Mouse (Mus musculus) liver, adult 2 months (tissue): ENCODE measurements around the gene Cdh23. TPM values are rescaled to one million over a fixed set of nuclear protein-coding genes. Genes with fewer than 3 reads are reported as not detected.
A peak's percentile ranks its signal among the peaks of the same experiment; 100 is the strongest.

Source experiments
- DNase-seq: peaks from one replicate; pipeline ENCODE4 v3.0.0-alpha.2; 2011; ENCODE audit warnings: low read depth, low spot score; ENCODE audit errors: extremely low read depth
- H3K27ac ChIP-seq: fragments of 200-500 bp; replicated peaks from 2 replicates; pipeline ENCODE4 v1.5.1; 2012; ENCODE audit warnings: low read depth, mild to moderate bottlenecking, control low read depth, inconsistent platforms, low read length; ENCODE audit not compliant: insufficient read depth
- H3K27me3 ChIP-seq: fragments of 200-500 bp; 2 replicates; pipeline ENCODE4 v1.6.1; 2012; ENCODE audit warnings: mild to moderate bottlenecking, moderate library complexity, low read length, inconsistent platforms; ENCODE audit not compliant: control insufficient read depth, insufficient read depth
- H3K36me3 ChIP-seq: fragments of 200-500 bp; 2 replicates; pipeline ENCODE4 v1.6.1; 2012; ENCODE audit warnings: low read length, inconsistent platforms; ENCODE audit not compliant: control insufficient read depth, insufficient read depth
- H3K4me1 ChIP-seq: fragments of 200-500 bp; 2 replicates; pipeline ENCODE4 v1.6.1; 2011; ENCODE audit warnings: low read length; ENCODE audit not compliant: control insufficient read depth, insufficient read depth
- H3K4me3 ChIP-seq: fragments of 200-500 bp; 2 replicates; pipeline ENCODE4 v1.5.1; 2011; ENCODE audit warnings: low read depth, mild to moderate bottlenecking, control low read depth, low read length, moderate library complexity; ENCODE audit not compliant: insufficient read depth
- H3K79me2 ChIP-seq: fragments of 200-500 bp; 2 replicates; pipeline ENCODE4 v1.6.1; 2012; ENCODE audit warnings: inconsistent platforms, mild to moderate bottlenecking, low read length, moderate library complexity; ENCODE audit not compliant: control insufficient read depth, insufficient read depth
- H3K9ac ChIP-seq: fragments of 200-500 bp; 2 replicates; pipeline ENCODE4 v1.6.1; 2012; ENCODE audit warnings: low read depth, mild to moderate bottlenecking, control low read depth, inconsistent platforms, low read length
- CTCF ChIP-seq: fragments of 200-500 bp; IDR thresholded peaks from 2 replicates; pipeline ENCODE4 v1.5.1; 2011; ENCODE audit warnings: low read depth, low read length, control low read depth
- POLR2A ChIP-seq: fragments of 200-500 bp; IDR thresholded peaks from 2 replicates; pipeline ENCODE4 v1.6.1; 2011; ENCODE audit warnings: low read length, control low read depth; ENCODE audit not compliant: insufficient read depth; ENCODE audit errors: extremely low read depth
- WGBS: fragments of 180-500 bp; shearing (Covaris S2); methylation state at CpG from one replicate; pipeline ENCODE4 v1.1.7; 2018; 5-methylcytosine and 5-hydroxymethylcytosine counted together
- polyA plus RNA-seq: library from polyadenylated mRNA; depleted of rRNA; stranded (reverse); fragments of >200 nt; gene quantifications from 2 replicates; pipeline ENCODE4 v1.2.3, GENCODE M21; 2012
- total RNA-seq: library from RNA; depleted of rRNA; stranded (reverse); fragments of >200 nt; gene quantifications from 2 replicates; pipeline ENCODE4 v1.2.3, GENCODE M21; 2014

Gene Cdh23
- total and polyA plus RNA-seq, 2 experiments, result not detected

DNA sequence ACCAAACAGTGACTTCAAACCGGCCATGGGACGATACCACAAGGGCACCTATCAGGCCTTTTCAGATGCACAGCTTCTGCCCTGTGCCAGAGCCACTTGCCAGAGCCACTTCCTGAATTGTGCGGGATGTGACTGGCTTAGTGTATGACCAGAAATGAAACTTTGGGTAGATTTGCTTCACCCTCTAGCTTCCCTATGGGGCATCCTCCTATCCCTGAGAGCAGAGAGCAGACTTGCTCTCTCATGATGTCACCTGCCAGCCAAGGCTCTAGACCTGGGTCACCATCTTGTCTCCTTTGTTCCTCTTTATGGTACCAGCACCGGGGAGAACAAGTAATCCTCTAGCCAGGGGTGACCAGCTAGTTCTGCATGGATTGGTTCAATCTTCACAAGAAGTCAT is 10.0 kb upstream of the Cdh23 start:
- no peak for DNase-seq
- Histone ChIP-seq H3K27ac (no peak overlapping the region), H3K9ac (no peak overlapping the region), H3K36me3 (no peaks in the 10 kb centered on the region), H3K4me1 (no peaks in the 10 kb centered on the region), H3K79me2 (no peaks in the 10 kb centered on the region), H3K27me3 (no peaks in the 10 kb centered on the region), H3K4me3 (no peak overlapping the region)
- whole genome bisulfite sequencing, result 77% methylated on average over 4 of the region's 4 CpGs
- no peak for TF ChIP-seq POLR2A
- TF ChIP-seq CTCF, result no peak

DNA sequence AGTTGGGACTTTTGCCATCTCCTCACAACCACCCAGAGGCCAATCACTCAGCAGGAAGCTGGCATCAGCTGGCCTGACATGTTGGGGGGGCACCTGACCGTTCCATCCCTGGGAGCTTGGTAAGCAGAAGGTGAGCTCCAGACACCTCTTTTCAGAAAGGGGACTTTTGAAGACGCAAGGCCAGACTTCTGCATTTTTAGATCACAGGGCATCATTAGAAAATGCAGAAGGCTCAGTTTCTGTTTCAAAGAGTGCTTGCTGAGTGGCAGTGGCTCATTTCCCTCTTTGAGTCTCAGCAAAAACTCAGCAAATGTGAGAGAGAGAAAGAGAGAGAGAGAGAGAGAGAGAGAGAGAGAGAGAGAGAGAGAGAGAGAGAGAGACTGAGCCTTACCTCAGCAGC is 8.8 kb upstream of the Cdh23 start:
- Histone ChIP-seq H3K36me3 (no peaks in the 10 kb centered on the region), H3K9ac (no peak overlapping the region), H3K27me3 (no peaks in the 10 kb centered on the region), H3K4me3 (no peak overlapping the region), H3K79me2 (no peaks in the 10 kb centered on the region), H3K4me1 (no peaks in the 10 kb centered on the region), H3K27ac (no peak overlapping the region)
- 70% methylated on average over 2 of the region's 2 CpGs for WGBS
- peak; percentile 14 for DNase-seq
- TF ChIP-seq POLR2A (no peak), CTCF (no peak)

DNA sequence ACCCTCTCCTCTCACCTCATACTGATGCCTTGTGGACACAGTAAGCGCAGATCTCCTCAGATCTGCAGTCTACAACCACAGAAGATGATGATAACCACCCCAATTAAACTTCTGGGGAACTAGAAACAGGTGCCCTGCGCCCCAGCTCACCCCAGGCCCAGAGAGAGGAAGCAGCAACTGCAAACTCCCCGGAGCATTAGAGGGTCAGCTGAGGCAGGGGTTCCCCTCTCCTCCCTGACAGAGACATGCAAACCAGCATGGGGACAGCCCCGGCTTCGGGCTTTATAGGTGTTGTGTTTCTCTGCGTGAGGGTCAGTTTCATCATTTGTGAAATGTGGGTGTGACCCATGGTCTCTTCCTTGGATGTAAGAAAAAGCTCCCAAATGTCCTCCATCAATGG is 1.5 kb upstream of the Cdh23 start:
- 74% methylated on average over 6 of the region's 6 CpGs for WGBS
- no peak for TF ChIP-seq POLR2A
- TF ChIP-seq CTCF, result no peak

DNA sequence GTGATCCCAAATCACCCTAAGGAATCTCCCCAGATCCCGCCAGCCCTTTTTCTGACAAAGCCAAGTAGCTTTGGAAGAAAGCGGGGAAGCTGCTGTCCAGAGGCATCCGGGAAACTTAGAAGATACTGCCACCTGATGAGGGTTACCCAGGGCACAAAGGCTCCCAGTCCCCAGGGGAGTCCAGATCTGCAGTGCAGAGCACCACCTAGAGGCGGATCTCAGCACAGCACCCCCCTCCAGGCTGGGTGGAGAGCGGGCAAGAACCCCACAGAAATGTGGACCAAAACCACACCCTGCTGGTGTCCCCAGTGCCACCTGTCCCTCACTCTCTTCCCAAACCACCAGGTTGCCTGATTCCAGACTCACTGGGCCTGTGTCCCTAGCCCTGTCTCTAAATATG is 685 bp upstream of the Cdh23 start:
- Histone ChIP-seq H3K27me3 (no peaks in the 10 kb centered on the region), H3K9ac (no peak overlapping the region), H3K79me2 (no peaks in the 10 kb centered on the region), H3K27ac (no peak overlapping the region), H3K4me3 (no peak overlapping the region), H3K4me1 (no peaks in the 10 kb centered on the region), H3K36me3 (no peaks in the 10 kb centered on the region)
- DNase-seq, result peak; percentile 16
- WGBS, result 18% methylated on average over 5 of the region's 5 CpGs
- no peak for TF ChIP-seq POLR2A
- peak; percentile 97 for TF ChIP-seq CTCF

More for the DNA sequence above, 1.5 kb upstream of the Cdh23 start:
- Histone ChIP-seq H3K27me3 (no peaks in the 10 kb centered on the region), H3K4me3 (no peak overlapping the region), H3K27ac (no peak overlapping the region), H3K79me2 (no peaks in the 10 kb centered on the region), H3K9ac (no peak overlapping the region), H3K36me3 (no peaks in the 10 kb centered on the region), H3K4me1 (no peaks in the 10 kb centered on the region)
- DNase-seq, result no peak

DNA sequence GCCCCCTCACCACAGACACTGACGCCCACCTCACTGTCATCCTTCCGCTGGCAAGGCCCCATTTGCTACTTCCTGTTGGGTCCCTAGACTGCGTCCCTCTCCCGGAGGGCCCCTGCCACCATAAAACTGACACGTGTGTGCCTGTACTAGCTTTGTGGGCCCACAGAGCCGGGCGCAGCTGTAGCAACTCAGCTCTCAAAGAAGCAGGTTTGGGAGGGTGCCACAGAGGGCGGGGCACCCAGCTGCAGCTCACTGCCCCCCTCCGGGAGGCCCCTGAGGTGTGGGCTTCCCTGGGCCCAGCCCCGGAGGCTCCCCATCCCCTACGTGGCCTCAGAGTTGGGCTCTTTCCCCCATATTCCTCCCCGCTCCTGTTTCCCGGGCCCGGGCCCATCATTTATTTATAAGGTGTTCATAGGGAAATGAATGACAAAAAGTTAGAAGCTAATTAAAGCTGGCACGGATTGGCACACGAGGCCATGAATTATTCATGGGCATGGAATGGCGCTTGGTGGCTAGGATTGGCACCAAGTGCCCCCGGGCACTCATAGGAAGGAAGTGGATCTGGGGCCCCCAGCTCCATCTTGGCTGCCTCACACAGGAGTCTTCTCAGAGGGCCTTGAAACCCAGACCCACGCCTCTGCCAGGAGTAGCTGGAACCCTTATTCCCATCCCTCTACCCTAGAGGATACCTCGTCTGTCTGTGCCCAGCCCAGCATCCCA is 4.5 kb downstream of the Cdh23 start:
- no peak for DNase-seq
- peaks cover 6% of the 10 kb centered on the region; the same call in 1 of the 2 replicates for H3K27me3 ChIP-seq
- 79% methylated on average over 20 of the region's 20 CpGs for WGBS
- no peaks in the 10 kb centered on the region for H3K4me1 ChIP-seq
- H3K27ac ChIP-seq, result no peak overlapping the region
- no peak for TF ChIP-seq CTCF
- no peak for TF ChIP-seq POLR2A
- H3K36me3 ChIP-seq, result no peaks in the 10 kb centered on the region
- no peak overlapping the region for H3K9ac ChIP-seq
- H3K79me2 ChIP-seq, result no peaks in the 10 kb centered on the region
- no peak overlapping the region for H3K4me3 ChIP-seq

DNA sequence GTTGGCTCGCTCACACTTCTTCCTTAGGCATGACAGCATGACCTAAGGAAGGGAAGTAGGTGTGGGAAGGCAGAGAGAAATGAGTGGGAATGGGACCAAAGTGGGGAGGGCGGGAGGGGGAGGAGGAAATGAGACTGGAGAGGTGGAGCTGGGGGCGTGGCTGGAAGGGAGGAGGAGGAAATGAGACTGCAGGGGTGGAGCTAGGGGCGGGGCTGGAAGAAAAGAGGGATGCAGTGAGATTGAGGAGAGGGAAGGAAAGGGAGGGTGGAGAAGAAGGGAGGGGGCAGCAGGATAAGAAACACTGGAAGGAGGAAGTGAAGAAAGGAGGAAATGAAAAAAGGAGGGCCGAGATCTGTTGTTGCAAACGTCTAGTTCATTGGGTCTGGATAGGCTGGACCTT is 5.3 kb downstream of the Cdh23 start:
- DNase-seq, result no peak
- Histone ChIP-seq H3K79me2 (no peaks in the 10 kb centered on the region), H3K27me3 (peaks cover 13% of the 10 kb centered on the region; the same call in 1 of the 2 replicates), H3K4me3 (no peak overlapping the region), H3K4me1 (no peaks in the 10 kb centered on the region), H3K9ac (no peak overlapping the region), H3K27ac (no peak overlapping the region), H3K36me3 (no peaks in the 10 kb centered on the region)
- TF ChIP-seq CTCF (no peak), POLR2A (no peak)
- WGBS, result 42% methylated on average over 6 of the region's 6 CpGs
